Mouse (Mus musculus): Measurements from ENCODE around the gene Arhgef40. TPM values are rescaled to one million over a fixed set of nuclear protein-coding genes. Genes with fewer than 3 reads are reported as not detected.
A peak's percentile ranks its signal among the peaks of the same experiment; 100 is the strongest.
"Not testable (repeated sequence)": the region's sequence is repeated elsewhere in the genome, so short reads cannot be mapped to it uniquely, and the experiment has no call there.

Gene Arhgef40
- polyA plus RNA-seq, 1 experiment: 48.0 TPM

DNA sequence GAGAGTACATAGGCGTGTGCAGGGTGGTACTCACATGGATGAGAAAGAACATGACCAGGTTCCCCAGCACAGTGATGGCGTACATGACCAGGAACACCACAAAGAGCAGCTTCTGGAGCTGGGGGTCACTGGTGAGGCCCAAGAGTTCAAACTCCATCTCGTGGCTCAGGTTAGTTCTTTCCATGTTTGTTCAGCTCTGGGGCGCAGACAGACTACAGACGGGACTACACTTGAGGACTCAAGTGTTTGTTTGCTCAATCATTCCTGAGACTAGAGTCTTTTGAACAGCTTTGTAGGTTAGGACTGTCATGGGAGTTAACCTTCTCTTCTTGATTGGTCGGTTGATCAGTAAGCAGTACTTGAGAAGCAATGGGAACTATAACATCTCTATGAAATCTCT is 51.4 kb downstream of the Arhgef40 start:
- Histone ChIP-seq H3K27ac (ENCODE audit: insufficient read depth, low read length) (no peak overlapping the region), H3K27me3 (ENCODE audit: control insufficient read depth, insufficient read depth, low read length) (no peaks in the 10 kb centered on the region; the same call in 1 of the 2 replicates), H3K4me3 (replicated peaks; ENCODE audit: insufficient read depth, low read depth, low read length) (no peak overlapping the region), H3K4me1 (ENCODE audit: control insufficient read depth, insufficient read depth, low read length) (no peaks in the 10 kb centered on the region)
- TF ChIP-seq CTCF (IDR thresholded peaks at IDR 0.05; ENCODE audit: borderline replicate concordance, insufficient read depth, low read depth, low read length) (no peak), POLR2A (IDR thresholded peaks at IDR 0.05; ENCODE audit: borderline replicate concordance, insufficient read depth, low read length) (no peak)
- 91% methylated on average over 6 of the region's 6 CpGs for WGBS
- no peak for DNase-seq

DNA sequence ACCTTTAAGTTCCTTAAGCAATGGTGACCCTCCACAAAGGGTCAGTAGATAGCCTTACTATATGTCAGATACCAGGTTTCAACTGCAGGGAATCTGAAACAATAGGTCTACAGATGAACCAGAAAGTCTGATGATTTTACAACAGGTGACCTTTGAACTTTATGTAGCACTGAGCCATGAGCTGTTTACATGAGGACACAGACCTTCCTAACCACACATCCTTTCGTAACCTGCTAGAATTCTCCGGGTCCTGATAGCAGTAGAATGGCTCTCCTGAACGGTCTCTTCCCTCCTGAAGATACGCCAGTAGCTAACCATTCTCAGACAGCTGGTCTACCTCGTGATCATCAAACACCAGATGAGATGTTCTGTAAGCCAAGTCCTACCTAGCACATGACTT is 54.8 kb downstream of the Arhgef40 start:
- no peak for TF ChIP-seq POLR2A (IDR thresholded peaks at IDR 0.05; ENCODE audit: borderline replicate concordance, insufficient read depth, low read length)
- TF ChIP-seq CTCF (IDR thresholded peaks at IDR 0.05; ENCODE audit: borderline replicate concordance, insufficient read depth, low read depth, low read length): no peak
- 85% methylated on average over 5 of the region's 5 CpGs for WGBS
- H3K27ac ChIP-seq (ENCODE audit: insufficient read depth, low read length): no peak overlapping the region
- H3K4me1 ChIP-seq (ENCODE audit: control insufficient read depth, insufficient read depth, low read length): no peaks in the 10 kb centered on the region
- H3K27me3 ChIP-seq (ENCODE audit: control insufficient read depth, insufficient read depth, low read length): no peaks in the 10 kb centered on the region; the same call in 1 of the 2 replicates
- H3K4me3 ChIP-seq (replicated peaks; ENCODE audit: insufficient read depth, low read depth, low read length): no peak overlapping the region
- no peak for DNase-seq

GRCm38 (mm10) chr14:52042359-52042758 is 57.8 kb downstream of the Arhgef40 start, which contains the start of gene Olfr221:
Gene Olfr221 (minus strand): TSS chr14:52042459.
- DNase-seq; H3K4me3 ChIP-seq (replicated peaks; ENCODE audit: insufficient read depth, low read depth, low read length); H3K27ac ChIP-seq (ENCODE audit: insufficient read depth, low read length); H3K27me3 ChIP-seq (ENCODE audit: control insufficient read depth, insufficient read depth, low read length); H3K4me1 ChIP-seq (ENCODE audit: control insufficient read depth, insufficient read depth, low read length): not testable (repeated sequence)
- 66% methylated on average over 3 of the region's 3 CpGs for WGBS

- Histone ChIP-seq H3K27ac (ENCODE audit: insufficient read depth, low read length) (no peak overlapping the region), H3K4me1 (ENCODE audit: control insufficient read depth, insufficient read depth, low read length) (peaks cover 8% of the 10 kb centered on the region; the same call in 1 of the 2 replicates), H3K4me3 (replicated peaks; ENCODE audit: insufficient read depth, low read depth, low read length) (no peak overlapping the region), H3K27me3 (ENCODE audit: control insufficient read depth, insufficient read depth, low read length) (no peaks in the 10 kb centered on the region)
- TF ChIP-seq CTCF (IDR thresholded peaks at IDR 0.05; ENCODE audit: borderline replicate concordance, insufficient read depth, low read depth, low read length) (no peak), POLR2A (IDR thresholded peaks at IDR 0.05; ENCODE audit: borderline replicate concordance, insufficient read depth, low read length) (no peak)
- no peak for DNase-seq
- 44% methylated on average over 6 of the region's 6 CpGs for whole genome bisulfite sequencing
Measured at GRCm38 (mm10) chr14:52043446-52043845, 58.9 kb downstream of the Arhgef40 start.

DNA sequence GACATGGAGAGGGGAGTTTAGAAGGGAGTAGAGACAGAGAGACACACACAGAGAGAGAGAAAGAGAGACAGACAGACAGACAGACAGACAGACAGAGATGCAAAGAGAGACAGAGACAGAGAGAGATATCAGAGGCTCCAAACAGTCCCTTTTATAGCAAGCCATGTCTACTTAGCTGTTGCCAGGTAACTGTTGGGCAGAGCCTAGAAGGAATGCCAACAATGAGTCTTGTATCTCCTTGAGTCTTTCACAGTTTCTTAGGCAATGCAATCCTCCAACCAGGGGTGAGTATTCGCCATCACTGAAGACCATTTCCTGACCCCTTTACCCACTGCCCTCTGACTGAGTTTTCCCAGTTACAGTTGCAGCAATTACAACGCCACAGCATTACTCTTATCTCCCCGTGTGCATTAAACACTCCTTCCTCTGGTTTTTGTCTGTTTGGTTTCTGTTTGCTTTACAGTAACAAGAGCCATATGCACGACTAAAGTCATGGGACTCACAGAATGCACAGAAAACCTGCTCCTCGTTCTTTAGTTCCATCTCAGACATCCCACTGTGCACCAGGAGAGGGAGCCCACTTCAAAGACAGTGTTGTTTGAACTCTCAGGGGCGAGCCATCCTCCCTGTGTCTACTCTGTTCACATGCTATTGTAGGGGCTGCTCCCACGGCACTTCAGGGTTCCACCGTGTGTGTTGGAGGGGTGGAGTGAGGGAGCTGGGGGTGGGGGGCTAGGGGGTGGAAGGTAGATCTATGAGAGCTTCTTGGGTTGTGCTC is 60.6 kb downstream of the Arhgef40 start:
- peaks cover 8% of the 10 kb centered on the region; the same call in 1 of the 2 replicates for H3K4me1 ChIP-seq (ENCODE audit: control insufficient read depth, insufficient read depth, low read length)
- 16% methylated on average over 8 of the region's 8 CpGs for WGBS
- H3K27ac ChIP-seq (ENCODE audit: insufficient read depth, low read length): no peak overlapping the region
- no peak for TF ChIP-seq POLR2A (IDR thresholded peaks at IDR 0.05; ENCODE audit: borderline replicate concordance, insufficient read depth, low read length)
- TF ChIP-seq CTCF (IDR thresholded peaks at IDR 0.05; ENCODE audit: borderline replicate concordance, insufficient read depth, low read depth, low read length): peak; percentile 65; the same call in 1 of the 2 replicates
- no peaks in the 10 kb centered on the region for H3K27me3 ChIP-seq (ENCODE audit: control insufficient read depth, insufficient read depth, low read length)
- H3K4me3 ChIP-seq (replicated peaks; ENCODE audit: insufficient read depth, low read depth, low read length): no peak overlapping the region
- DNase-seq: peak; percentile 58 to 61

DNA sequence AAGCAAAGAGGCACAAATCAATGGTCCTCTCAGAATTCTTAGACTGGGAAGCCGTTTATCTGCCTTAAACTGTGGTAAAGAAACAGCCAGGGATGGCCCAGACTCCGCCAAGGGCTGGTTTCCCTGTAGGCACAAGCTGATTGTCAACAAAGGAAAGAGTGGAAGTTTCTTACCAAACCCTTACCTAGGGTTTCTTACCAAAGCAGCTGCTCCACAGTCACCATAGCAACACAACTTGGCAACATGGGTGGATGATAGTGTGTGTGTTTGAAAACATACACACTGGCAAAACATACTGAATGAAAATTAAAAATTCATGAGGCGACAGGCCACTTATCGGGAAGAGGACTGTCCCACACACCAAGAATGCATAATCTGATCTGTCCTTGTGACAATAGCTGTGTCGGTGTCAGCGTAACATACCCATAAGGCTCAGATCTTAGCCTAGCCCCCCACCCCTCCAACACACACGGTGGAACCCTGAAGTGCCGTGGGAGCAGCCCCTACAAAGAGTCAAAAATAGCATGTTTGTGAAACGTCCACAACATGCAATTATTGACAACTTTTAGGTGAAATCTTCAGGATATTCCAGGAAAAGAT is 61.5 kb downstream of the Arhgef40 start:
- WGBS: 69% methylated on average over 9 of the region's 9 CpGs
- peaks cover 8% of the 10 kb centered on the region; the same call in 1 of the 2 replicates for H3K4me1 ChIP-seq (ENCODE audit: control insufficient read depth, insufficient read depth, low read length)
- H3K27me3 ChIP-seq (ENCODE audit: control insufficient read depth, insufficient read depth, low read length): no peaks in the 10 kb centered on the region
- no peak overlapping the region for H3K4me3 ChIP-seq (replicated peaks; ENCODE audit: insufficient read depth, low read depth, low read length)
- TF ChIP-seq POLR2A (IDR thresholded peaks at IDR 0.05; ENCODE audit: borderline replicate concordance, insufficient read depth, low read length): no peak
- TF ChIP-seq CTCF (IDR thresholded peaks at IDR 0.05; ENCODE audit: borderline replicate concordance, insufficient read depth, low read depth, low read length): no peak
- DNase-seq: no peak
- no peak overlapping the region for H3K27ac ChIP-seq (ENCODE audit: insufficient read depth, low read length)

- not testable (repeated sequence) for H3K27ac ChIP-seq (ENCODE audit: insufficient read depth, low read length); H3K4me1 ChIP-seq (ENCODE audit: control insufficient read depth, insufficient read depth, low read length); H3K4me3 ChIP-seq (replicated peaks; ENCODE audit: insufficient read depth, low read depth, low read length); DNase-seq; H3K27me3 ChIP-seq (ENCODE audit: control insufficient read depth, insufficient read depth, low read length)
- 92% methylated on average over 3 of the region's 3 CpGs for WGBS
Measured at GRCm38 (mm10) chr14:52052720-52053119, 68.2 kb downstream of the Arhgef40 start.

Other genes with a start within 250 kb of the Arhgef40 start
- gene Ang4, start 211.1 kb upstream of the Arhgef40 start, polyA plus RNA-seq (2012; rRNA removed): not detected in 2 replicates
- gene AY358078, start 184.7 kb upstream of the Arhgef40 start, polyA plus RNA-seq (2012; rRNA removed): not detected in 2 replicates
- not detected in 2 replicates for gene Ear6, start 131.0 kb upstream of the Arhgef40 start, polyA plus RNA-seq (2012; rRNA removed)
- 52.5 and 55.4 TPM in 2 replicates for gene Mettl17, start 99.9 kb upstream of the Arhgef40 start, polyA plus RNA-seq (2012; rRNA removed)
- gene Slc39a2, start 91.8 kb upstream of the Arhgef40 start, polyA plus RNA-seq (2012; rRNA removed): 13.8 and 15.0 TPM in 2 replicates
- gene Ndrg2, start 70.6 kb upstream of the Arhgef40 start, polyA plus RNA-seq (2012; rRNA removed): 997 and 1,033 TPM in 2 replicates
- gene Tppp2, start 66.3 kb upstream of the Arhgef40 start, polyA plus RNA-seq (2012; rRNA removed): not detected in 2 replicates
- 0.10 TPM in 1 of 2 replicates, not detected in the other for gene Rnase13, start 61.9 kb upstream of the Arhgef40 start, polyA plus RNA-seq (2012; rRNA removed)
- gene Tmem253, start 30.9 kb downstream of the Arhgef40 start, polyA plus RNA-seq (2012; rRNA removed): 2.0 and 2.4 TPM in 2 replicates
- gene Zfp219, start 36.0 kb downstream of the Arhgef40 start, polyA plus RNA-seq (2012; rRNA removed): 184 and 188 TPM in 2 replicates
- gene Olfr221, start 57.7 kb downstream of the Arhgef40 start, polyA plus RNA-seq (2012; rRNA removed): 0.03 and 0.10 TPM in 2 replicates
- 254 and 281 TPM in 2 replicates for gene Hnrnpc, start 119.3 kb downstream of the Arhgef40 start, polyA plus RNA-seq (2012; rRNA removed)
- gene Rpgrip1, start 126.0 kb downstream of the Arhgef40 start, polyA plus RNA-seq (2012; rRNA removed): 1.1 and 1.2 TPM in 2 replicates
- gene Supt16, start 212.7 kb downstream of the Arhgef40 start, polyA plus RNA-seq (2012; rRNA removed): 32.2 and 33.9 TPM in 2 replicates

All from cerebellum, adult 2 months (tissue).